Mouse (Mus musculus) lung, embryonic 14.5 days (tissue): ENCODE measurements at regions not wholly inside any gene's neighbourhood (a gene's known extent, or its start where the extent isn't known, plus 50 kb on each side); places are given as distances from the start of the nearest gene placed in this dataset.

ENCODE experiments used
- ATAC-seq: fragments of 200-750 bp; cut with Nextera tagmentation; 2 replicates; pipeline ENCODE4 v1.8.0; 2017; ENCODE audit warnings: mild to moderate bottlenecking, moderate TSS enrichment, moderate library complexity; ENCODE audit not compliant: insufficient read depth
- DNase-seq: peaks from one replicate; pipeline ENCODE4 v3.0.0-alpha.2; 2015
- H3K27ac ChIP-seq: fragments of 300-500 bp; sonication (generic); 2 replicates; pipeline ENCODE4 v1.5.1; 2014; ENCODE audit warnings: low read depth, mild to moderate bottlenecking, moderate library complexity
- H3K27me3 ChIP-seq: fragments of 300-500 bp; sonication (generic); 2 replicates; pipeline ENCODE4 v1.6.1; 2014; ENCODE audit warnings: low read length, control low read depth; ENCODE audit not compliant: insufficient read depth
- H3K36me3 ChIP-seq: fragments of 300-500 bp; sonication (generic); 2 replicates; pipeline ENCODE4 v1.6.1; 2014; ENCODE audit warnings: control low read depth; ENCODE audit not compliant: insufficient read depth
- H3K4me1 ChIP-seq: fragments of 300-500 bp; sonication (generic); 2 replicates; pipeline ENCODE4 v1.6.1; 2014; ENCODE audit warnings: antibody characterized with exemption, control low read depth; ENCODE audit not compliant: insufficient read depth
- H3K4me2 ChIP-seq: fragments of 300-500 bp; sonication (generic); 2 replicates; pipeline ENCODE4 v1.6.1; 2014; ENCODE audit warnings: mild to moderate bottlenecking
- H3K4me3 ChIP-seq: fragments of 300-500 bp; sonication (generic); 2 replicates; pipeline ENCODE4 v1.5.1; 2014; ENCODE audit warnings: low read depth, low read length
- H3K9ac ChIP-seq: fragments of 300-500 bp; sonication (generic); 2 replicates; pipeline ENCODE4 v1.6.1; 2014
- H3K9me3 ChIP-seq: fragments of 300-500 bp; sonication (generic); 2 replicates; pipeline ENCODE4 v1.6.1; 2016; ENCODE audit warnings: low read depth, low read length, control low read depth
- CTCF ChIP-seq: IDR thresholded peaks from 2 replicates; pipeline ENCODE4 v1.5.1; 2016; ENCODE audit warnings: antibody characterized with exemption, low read depth
- WGBS: fragments of 180-500 bp; shearing (Covaris S2); extraction: QIAGEN DNeasy Blood & Tissue Kit; methylation state at CpG from one replicate; pipeline ENCODE4 v1.1.7; 2014; 5-methylcytosine and 5-hydroxymethylcytosine counted together

- no peak overlapping the region for H3K4me2 ChIP-seq
- H3K27me3 ChIP-seq: no peaks in the 10 kb centered on the region
- no peak overlapping the region for H3K9ac ChIP-seq
- H3K36me3 ChIP-seq: no peaks in the 10 kb centered on the region
- DNase-seq (no peak), ATAC-seq (no peak)
- H3K27ac ChIP-seq: no peak overlapping the region
- 43% methylated on average over 3 of the region's 3 CpGs for WGBS
- no peak overlapping the region for H3K4me3 ChIP-seq
- TF ChIP-seq CTCF: no peak
- H3K9me3 ChIP-seq: no peaks in the 10 kb centered on the region
- no peaks in the 10 kb centered on the region for H3K4me1 ChIP-seq
Measured at GRCm38 (mm10) chr10:66593001-66593400, 502.9 kb upstream of the Jmjd1c start.

GRCm38 (mm10) chr10:66593506-66593905 is 502.4 kb upstream of the Jmjd1c start:
- 35% methylated on average over 6 of the region's 6 CpGs for WGBS

GRCm38 (mm10) chr10:66597952-66598351 is 498.0 kb upstream of the Jmjd1c start:
- no peak overlapping the region for H3K27ac ChIP-seq
- no peaks in the 10 kb centered on the region for H3K36me3 ChIP-seq
- H3K4me3 ChIP-seq: no peak overlapping the region
- ATAC-seq (no peak), DNase-seq (no peak)
- WGBS: 58% methylated on average over 4 of the region's 4 CpGs
- H3K4me1 ChIP-seq: no peaks in the 10 kb centered on the region
- TF ChIP-seq CTCF: no peak
- no peaks in the 10 kb centered on the region for H3K9me3 ChIP-seq
- H3K27me3 ChIP-seq: no peaks in the 10 kb centered on the region
- no peak overlapping the region for H3K4me2 ChIP-seq
- H3K9ac ChIP-seq: no peak overlapping the region

More at GRCm38 (mm10) chr10:66593506-66593905, 502.4 kb upstream of the Jmjd1c start:
- no peak for TF ChIP-seq CTCF
- no peak for DNase-seq
- Histone ChIP-seq H3K9me3 (no peaks in the 10 kb centered on the region), H3K27me3 (no peaks in the 10 kb centered on the region), H3K27ac (no peak overlapping the region), H3K36me3 (no peaks in the 10 kb centered on the region), H3K9ac (no peak overlapping the region), H3K4me1 (no peaks in the 10 kb centered on the region), H3K4me3 (no peak overlapping the region), H3K4me2 (no peak overlapping the region)
- no peak for ATAC-seq

- H3K27ac ChIP-seq: no peak overlapping the region
- no peaks in the 10 kb centered on the region for H3K9me3 ChIP-seq
- H3K4me3 ChIP-seq: no peak overlapping the region
- TF ChIP-seq CTCF: no peak
- no peaks in the 10 kb centered on the region for H3K36me3 ChIP-seq
- no peak overlapping the region for H3K4me2 ChIP-seq
- DNase-seq (no peak), ATAC-seq (no peak)
- H3K9ac ChIP-seq: no peak overlapping the region
- WGBS: 56% methylated on average over 3 of the region's 3 CpGs
- no peaks in the 10 kb centered on the region for H3K27me3 ChIP-seq
- no peaks in the 10 kb centered on the region for H3K4me1 ChIP-seq
Measured at GRCm38 (mm10) chr10:66607141-66607540, 488.8 kb upstream of the Jmjd1c start.

- no peak for TF ChIP-seq CTCF
- 49% methylated on average over 3 of the region's 3 CpGs for WGBS
- H3K27me3 ChIP-seq: no peaks in the 10 kb centered on the region
- no peak overlapping the region for H3K4me3 ChIP-seq
- DNase-seq: no peak
- ATAC-seq: no peak
- H3K9me3 ChIP-seq: no peaks in the 10 kb centered on the region
- no peaks in the 10 kb centered on the region for H3K36me3 ChIP-seq
- H3K9ac ChIP-seq: no peak overlapping the region
- H3K27ac ChIP-seq: no peak overlapping the region
- no peaks in the 10 kb centered on the region for H3K4me1 ChIP-seq
- H3K4me2 ChIP-seq: no peak overlapping the region
Measured at GRCm38 (mm10) chr10:66616280-66616679, 479.6 kb upstream of the Jmjd1c start.

GRCm38 (mm10) chr10:66630996-66631395 is 464.9 kb upstream of the Jmjd1c start:
- no peak overlapping the region for H3K9ac ChIP-seq
- H3K4me2 ChIP-seq: no peak overlapping the region
- TF ChIP-seq CTCF: no peak
- no peaks in the 10 kb centered on the region for H3K36me3 ChIP-seq
- no peak overlapping the region for H3K27ac ChIP-seq
- DNase-seq (peak; percentile 27), ATAC-seq (no peak)
- WGBS: 55% methylated on average over 3 of the region's 3 CpGs
- H3K27me3 ChIP-seq: no peaks in the 10 kb centered on the region
- no peaks in the 10 kb centered on the region for H3K9me3 ChIP-seq
- no peak overlapping the region for H3K4me3 ChIP-seq
- no peaks in the 10 kb centered on the region for H3K4me1 ChIP-seq

- ATAC-seq: no peak
- no peaks in the 10 kb centered on the region for H3K4me1 ChIP-seq
- H3K27ac ChIP-seq: no peak overlapping the region
- H3K27me3 ChIP-seq: no peaks in the 10 kb centered on the region
- no peak overlapping the region for H3K4me3 ChIP-seq
- TF ChIP-seq CTCF: no peak
- no peaks in the 10 kb centered on the region for H3K9me3 ChIP-seq
- H3K36me3 ChIP-seq: no peaks in the 10 kb centered on the region
- H3K4me2 ChIP-seq: no peak overlapping the region
- 61% methylated on average over 24 of the region's 24 CpGs for WGBS
- DNase-seq: peak; percentile 2
- no peak overlapping the region for H3K9ac ChIP-seq
Measured at GRCm38 (mm10) chr10:66640890-66641847, 454.8 kb upstream of the Jmjd1c start.
